Mouse (Mus musculus): ENCODE data around the gene Dad1. TPM values are rescaled to one million over a fixed set of nuclear protein-coding genes. Genes with fewer than 3 reads are reported as not detected.

Dad1 gene
- total RNA-seq, 2 experiments from 2014 or later = 123 to 132 TPM

DNA sequence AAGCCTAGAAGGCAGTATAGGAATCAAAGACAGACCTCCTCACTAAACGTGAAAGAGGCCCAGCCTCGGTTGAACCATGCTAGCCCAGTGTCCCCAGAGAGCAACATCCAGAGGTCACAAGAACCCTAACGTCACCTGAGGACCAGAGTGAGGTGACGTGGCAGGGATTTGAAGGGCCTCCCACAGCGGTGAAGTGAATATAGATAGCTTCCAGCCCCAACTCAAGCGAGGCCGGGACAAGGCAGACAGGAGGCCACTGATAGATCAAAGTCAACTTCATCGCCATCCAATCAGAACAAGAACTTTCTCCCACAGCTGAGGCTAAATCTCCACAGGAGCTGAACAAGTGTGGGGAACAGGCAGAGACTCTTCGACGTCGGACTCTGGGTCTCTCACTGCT, 28.2 kb downstream of the Dad1 start:
- DNase-seq (ENCODE audit: low spot score in 2 of 2) = no peak

DNA sequence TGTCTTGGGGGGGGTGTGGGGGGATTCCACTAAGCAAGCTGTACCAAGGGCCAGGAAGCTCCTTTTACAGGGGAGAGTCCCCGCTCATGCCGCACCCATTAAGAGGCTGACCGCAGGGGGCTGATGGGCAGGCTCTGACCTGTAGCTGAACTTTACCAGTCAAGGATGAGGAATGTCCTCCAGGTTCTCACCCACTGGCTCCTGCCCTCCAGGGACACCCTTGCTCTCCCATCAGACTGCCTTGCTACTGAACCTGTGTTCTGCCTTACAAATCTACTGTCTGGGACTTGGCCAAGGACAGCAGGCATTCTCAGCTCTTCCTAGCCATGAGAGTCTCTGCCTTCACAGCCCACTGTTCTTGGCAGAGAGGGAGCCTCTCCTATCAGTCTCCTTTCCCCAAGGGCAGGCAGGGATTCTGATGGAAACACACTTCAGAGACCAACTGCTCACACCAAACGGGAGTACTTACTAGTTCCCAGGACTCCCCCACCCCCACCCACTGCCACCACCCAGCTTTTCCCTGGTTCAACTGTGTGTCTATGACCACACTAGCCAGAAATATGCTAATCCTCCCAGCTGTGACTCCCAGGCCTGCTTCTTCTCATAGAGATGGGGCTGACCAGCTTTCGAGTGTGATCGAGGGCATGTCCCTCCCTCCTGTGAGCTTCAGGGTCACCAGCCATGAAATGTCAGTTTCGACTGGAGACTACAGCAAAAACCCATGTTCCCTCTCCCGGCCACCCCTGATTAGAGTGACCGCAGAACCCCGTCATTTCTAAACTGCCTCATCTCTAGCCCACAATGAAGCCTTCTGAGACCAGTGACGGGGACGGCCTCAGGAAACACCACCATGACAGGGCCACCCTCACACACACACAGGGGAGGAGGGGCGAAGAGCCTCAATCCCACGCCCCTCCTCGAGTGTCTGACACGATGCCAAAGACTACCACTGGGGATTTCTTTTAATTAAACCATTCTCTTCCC, 29.1 kb downstream of the Dad1 start:
- DNase-seq (ENCODE audit: low spot score in 2 of 2) = no peak

DNA sequence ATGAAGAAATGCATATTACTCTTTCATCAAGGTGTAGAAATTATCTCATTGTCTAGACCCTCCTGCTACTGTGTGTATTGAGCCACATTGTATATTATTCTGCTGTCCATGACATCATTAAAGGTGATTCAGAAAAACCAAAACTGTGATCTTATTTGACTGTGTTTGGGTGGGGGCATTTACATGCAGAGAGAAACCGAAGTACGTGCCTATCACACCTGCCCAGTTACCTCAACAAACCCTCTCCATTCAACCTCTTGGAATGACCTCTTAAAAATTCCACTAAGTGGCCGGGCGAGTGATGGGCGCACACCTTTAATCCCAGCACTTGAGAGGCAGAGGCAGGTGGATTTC, 29.9 kb downstream of the Dad1 start:
- no peak for DNase-seq (ENCODE audit: low spot score in 2 of 2)

DNA sequence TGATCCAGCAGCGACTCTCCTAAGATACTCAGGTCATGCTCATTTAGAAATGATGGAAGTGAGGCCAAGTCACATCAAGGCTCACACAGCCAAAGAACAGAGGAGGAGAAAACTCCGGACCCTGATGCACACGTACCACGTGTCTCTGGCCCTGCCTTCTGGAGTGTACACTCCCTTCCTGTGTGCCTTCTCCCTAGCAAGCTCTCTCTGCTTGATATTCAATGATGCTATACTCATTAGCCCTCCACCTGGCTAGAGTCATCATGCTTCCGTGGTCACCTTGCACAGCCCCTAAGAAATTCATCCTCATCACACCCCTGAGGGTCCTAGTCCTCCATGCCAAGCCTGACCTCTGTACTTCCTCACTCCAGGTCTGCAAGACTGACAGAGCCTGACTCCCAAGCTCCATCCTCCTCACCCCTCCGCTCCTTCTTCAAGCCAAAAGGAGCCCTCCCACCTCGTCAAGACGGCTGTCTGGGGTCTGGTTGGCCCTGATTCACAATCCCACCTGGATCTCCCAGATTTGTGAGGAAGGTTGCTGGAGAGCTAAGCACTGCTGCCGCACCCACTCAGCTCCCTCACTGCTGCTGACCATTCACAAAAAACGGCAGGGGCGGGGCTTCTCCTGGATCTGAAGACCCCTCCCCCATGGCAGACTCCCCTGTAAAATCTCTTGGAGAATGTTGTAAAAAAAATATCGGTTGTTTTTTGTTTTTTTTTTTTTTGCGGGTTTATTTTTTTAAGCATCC, 30.4 kb downstream of the Dad1 start:
- no peak for DNase-seq (ENCODE audit: low spot score in 2 of 2)

DNA sequence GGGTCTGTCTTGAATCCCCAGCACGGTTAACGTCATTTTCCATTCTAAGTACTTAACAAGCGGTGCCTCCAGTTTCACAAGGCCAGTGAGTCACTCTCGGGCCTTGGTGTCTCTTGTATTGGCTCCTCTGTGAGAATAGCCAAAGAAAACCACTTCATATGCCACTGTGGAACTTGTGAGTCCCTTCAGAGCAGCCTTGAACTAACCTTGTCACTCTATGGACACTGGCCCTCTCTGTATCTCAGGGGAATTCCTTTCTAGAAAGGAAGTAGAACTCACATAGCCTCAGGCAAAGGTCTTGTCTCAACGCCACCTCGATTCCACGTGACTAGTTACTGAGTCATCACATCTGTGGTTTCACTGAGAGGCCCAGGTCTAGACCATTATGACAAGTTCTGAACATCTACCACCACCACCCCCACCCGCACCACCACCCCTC, 31.6 kb downstream of the Dad1 start:
- no peak for DNase-seq (ENCODE audit: low spot score in 2 of 2)

DNA sequence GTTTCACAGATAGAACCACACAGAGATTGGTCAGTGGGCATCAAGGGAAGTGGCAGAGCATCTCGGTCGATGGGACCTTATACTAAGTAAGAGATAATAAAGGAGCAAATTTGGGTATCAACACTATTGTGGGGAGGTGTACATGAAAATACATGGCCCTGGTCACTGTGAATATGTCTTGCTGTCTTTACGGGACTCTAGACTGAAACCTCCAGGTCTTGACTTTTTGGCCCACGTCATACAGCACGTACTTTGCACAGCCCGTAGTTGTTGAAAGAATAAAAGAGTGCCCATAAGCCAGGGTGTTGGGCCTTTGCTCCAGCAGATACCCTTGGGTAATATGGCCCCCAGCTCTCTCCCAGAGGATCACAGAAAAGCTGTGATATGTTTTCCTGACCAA, 32.3 kb downstream of the Dad1 start:
- DNase-seq (ENCODE audit: low spot score in 2 of 2) = no peak

DNA sequence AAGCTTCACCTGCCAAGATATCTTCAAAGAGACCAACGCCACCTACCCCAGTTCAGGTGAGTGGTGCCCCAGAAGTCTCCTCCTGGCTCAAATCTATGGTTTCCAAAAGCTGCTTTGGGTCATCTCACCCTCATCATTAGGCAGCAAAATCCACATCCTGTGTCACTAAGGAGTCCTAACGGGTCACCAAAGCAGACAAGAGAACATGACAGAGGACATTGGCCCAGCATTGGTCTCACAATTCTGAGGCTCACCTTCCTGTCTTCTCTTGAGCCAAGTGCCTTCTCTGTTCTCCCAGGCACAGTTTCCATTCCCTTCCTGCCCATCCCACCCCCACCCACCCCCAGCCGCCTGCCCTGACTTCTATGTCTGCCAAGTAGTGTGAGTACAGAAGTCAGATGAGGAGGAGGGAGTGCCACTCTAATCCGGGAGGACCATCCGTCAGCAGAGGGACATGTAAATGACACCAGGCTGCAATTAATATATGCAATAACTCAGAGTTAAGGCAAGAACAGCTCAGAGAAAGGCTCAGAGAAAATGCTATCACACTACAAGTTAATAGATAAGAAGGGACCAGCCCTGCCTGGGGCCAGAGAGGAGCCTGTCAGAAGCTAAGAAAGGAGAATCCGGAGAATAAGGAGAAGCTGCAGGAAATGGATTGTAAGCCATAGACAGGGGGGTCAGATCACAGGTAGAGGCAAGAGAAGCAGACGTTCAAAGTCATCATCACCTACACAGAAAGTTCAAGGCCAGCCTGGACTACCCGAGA, 33.0 kb downstream of the Dad1 start:
- DNase-seq (ENCODE audit: low spot score in 2 of 2) = no peak

DNA sequence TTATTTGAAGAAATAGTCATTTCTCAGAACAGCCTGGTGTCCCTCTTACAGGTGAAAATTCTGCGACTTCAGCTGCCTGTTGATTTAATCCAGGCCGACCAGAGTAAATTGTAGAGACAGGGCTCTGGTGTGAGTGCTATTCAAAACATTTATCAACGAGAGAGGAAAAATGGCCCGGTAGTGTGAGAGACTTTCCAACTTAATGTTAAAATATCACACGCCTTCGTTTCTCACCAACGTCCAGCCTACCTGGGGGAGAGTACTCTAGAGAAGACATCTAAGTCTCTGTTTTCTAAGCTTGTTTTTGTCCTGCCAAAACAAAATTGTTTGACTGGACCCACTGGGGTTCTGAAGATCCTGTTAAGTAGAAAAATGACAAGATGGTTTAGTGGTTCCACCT, 34.1 kb downstream of the Dad1 start:
- DNase-seq (ENCODE audit: low spot score in 2 of 2) = no peak

DNA sequence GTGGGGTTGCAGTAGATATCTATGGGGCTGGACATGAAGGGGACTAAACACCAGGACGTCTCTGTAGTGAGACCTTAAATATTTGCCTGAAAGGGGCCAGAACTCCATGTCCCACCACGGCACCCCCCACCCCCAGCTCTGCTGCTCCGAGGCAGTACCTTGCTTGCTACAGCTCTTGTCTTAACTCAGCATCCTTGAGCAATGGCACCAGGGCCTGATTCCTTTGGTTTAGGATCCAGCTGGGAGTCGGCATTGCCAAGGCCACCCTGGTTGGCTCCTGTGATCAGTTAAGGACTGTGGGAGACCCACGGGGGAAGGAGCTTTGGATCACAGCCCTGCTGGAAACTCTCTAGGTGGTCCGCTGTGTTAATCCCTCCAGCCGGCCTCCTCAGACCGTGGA, 34.6 kb downstream of the Dad1 start:
- DNase-seq (ENCODE audit: low spot score in 2 of 2) = no peak

DNA sequence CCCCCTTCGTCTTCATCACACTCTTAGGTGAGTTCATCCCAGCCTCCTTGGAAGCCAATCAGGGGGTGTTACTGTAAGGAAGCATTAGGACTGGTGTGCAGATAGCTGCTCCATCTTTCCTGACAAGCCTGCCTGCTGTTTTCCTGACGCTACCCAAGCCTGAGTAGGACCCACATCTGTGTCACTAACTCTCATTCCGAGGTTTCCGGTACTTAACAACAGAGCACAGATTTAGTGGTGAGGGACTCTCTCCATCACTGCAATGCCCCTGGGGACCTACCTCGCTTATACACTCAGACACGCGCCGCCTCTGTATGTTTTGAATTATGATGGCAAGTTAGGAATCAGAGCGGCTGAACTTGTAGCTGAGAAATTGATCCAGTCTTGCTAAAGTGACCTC, 35.2 kb downstream of the Dad1 start:
- DNase-seq (ENCODE audit: low spot score in 2 of 2) = no peak

DNA sequence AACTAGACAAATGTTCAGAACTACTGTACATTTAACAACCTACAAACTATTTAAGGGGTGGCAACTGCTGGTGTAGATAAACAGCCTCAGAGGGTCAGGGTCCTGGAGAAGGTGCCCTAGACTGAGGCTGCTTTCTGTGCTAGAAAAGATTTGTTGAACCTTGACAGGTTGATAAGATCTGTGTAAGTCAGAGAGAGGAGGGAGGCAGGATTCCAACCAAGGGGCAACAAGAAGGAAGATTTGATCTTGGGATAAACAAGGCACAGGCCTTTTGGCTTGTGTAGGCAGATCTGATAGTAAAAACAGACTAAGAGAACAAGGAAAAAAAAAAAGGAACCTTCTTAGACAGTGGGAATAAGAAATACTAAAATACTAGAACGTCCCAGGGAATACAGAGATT, 35.7 kb downstream of the Dad1 start:
- DNase-seq (ENCODE audit: low spot score in 2 of 2) = no peak

DNA sequence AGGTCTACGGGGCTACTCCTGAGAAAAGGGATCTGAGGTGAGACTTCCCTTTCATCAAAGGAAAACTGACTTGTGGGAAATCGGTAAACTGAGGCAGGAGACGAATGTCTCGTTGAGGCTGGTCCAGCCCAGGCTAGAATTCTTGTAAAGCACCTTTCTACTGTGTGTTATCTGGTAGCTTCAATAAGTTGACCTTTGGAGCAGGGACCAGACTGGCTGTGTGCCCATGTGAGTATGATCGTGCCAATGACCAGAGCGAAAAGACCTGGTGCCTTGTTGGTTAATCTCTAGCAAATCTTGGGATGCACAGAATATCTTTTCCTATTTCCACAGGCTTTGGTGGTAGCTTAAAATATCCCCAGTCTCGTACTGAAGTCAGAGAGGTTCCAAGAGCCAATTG, 37.8 kb downstream of the Dad1 start:
- DNase-seq (ENCODE audit: low spot score in 2 of 2) = no peak

DNA sequence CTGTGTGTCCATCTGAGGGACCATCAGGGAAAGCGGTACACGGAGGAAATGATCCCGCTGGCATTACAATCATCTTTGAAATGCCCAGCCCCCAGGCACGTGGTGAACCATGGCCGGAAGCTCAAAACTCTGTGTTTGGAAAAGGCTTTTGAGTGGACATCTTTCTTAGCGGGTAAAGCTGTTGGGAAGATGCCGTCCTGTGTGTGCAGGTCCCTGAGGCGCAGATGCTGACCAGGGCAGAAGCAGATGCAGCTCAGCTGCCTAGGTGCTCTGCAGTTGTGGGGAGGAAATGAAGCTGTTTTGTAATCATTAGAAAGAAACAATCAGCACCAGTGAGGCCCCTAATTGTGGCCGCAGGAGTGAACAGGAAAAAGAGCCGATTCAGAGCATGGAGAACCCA, 39.0 kb downstream of the Dad1 start:
- DNase-seq (ENCODE audit: low spot score in 2 of 2) = no peak

DNA sequence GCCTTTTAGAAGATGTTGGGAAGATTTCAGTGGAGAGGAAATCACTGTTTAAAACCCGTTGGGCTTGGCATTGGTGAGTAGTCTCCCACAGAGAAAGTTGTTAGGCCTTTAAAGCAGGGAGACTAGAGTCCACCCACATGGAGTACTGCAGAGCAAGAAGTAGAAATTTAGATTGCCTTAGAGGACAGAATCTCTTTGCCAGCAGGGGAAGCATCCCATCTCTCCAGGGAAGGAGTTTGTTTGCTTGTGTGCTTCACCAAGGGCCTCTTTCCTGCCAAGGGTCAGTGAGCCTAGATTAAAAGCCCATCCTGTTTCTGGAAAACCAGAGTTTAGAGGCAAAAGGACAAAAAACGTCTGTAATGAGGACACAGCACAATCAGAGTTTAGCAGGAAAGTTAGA, 39.4 kb downstream of the Dad1 start:
- DNase-seq (ENCODE audit: low spot score in 2 of 2) = no peak

DNA sequence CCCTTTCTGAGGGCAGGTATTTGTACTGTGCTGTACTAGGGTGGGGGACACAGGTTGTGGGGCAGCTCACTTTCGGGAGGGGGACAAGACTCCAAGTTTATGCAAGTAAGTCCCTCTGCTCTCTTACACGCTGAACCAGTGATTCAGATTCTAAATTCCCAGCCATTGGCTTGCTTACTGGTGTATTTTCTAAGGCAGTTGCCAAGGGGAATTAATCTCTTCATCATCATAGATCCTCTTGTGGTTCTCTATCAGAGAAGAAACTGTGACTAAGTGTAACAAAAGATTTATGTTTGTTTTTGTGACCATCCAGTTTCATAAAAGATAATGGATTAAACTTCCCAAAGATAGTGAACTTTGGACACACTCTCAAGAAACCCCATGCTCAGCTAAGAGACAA, 40.2 kb downstream of the Dad1 start:
- DNase-seq (ENCODE audit: low spot score in 2 of 2) = no peak

DNA sequence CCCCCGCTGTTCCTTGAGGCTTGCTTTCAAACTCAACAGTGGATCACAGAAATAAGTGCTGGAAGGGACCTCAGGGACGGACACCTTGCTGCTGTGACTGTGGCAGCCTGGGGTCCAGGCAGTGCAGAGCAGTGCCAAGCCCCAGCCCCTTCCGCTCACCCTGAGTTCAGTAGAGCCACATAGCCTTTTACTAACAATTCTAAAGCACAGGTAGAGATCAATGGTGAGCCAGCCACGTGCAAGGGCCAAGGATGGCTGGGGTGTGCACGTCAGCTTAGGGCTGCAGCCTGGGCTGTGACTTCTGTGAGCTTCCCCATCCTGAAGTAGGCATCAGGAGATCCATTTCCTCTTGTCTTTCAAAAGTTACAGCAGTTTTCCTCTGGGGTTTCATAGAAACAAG, 42.1 kb downstream of the Dad1 start:
- DNase-seq (ENCODE audit: low spot score in 2 of 2) = no peak

DNA sequence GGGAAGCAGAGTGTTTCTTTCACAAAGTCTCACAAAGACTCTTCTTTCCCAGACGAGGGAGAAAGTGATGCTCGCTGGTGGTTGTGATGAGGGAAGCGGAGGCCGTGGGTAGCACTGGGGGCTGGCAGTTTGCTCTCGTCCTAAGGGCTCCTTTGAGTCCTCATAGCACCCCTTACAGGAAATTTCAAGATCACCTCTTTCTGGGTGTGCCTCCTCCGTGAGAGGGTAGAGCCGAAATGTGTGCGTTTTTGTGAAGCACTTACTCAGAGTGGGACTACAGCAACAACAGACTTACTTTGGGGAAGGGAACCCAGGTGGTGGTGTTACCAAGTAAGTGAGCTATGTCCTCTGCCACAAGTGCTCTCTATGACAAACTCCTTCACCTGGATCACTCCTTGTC, 42.7 kb downstream of the Dad1 start:
- DNase-seq (ENCODE audit: low spot score in 2 of 2) = no peak

DNA sequence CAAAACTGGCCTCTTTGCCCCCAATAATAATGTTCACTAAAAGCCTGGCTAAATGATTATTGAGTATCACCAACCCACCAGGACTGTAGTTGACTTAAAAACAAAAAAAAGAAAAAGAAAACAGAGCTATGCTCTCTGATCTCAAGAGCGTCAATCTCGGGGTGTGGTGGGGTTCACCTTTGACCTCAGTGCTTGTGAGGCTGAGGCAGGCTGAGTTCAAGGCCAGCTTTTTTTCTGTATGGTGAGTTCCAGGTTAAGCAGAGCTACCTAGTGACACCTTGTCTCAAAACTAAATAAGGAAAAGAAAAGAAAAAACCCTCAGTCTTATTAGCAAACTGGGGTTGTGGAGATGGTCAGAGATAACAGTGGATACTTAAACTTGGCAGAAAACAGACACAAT, 43.5 kb downstream of the Dad1 start:
- no peak for DNase-seq (ENCODE audit: low spot score in 2 of 2)

DNA sequence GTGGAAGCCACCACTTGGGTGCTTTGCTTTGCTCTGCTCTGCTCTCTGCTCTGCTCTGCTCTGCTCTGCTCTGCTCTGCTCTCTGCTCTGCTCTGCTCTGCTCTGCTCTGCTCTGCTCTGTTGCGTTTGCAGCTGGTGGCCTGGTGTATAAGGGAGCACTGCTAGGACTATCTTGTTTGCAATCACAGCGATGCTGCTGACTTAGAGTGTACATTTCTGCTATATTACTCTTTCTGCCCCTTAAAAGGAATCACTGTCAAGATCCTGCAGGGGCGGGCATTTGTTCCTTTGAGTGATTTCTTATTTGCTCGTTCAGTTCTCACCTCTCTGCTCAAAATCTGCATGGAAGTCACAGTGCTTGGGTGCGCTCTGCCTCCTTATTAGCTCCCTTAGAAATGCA, 44.0 kb downstream of the Dad1 start:
- no peak for DNase-seq (ENCODE audit: low spot score in 2 of 2)

DNA sequence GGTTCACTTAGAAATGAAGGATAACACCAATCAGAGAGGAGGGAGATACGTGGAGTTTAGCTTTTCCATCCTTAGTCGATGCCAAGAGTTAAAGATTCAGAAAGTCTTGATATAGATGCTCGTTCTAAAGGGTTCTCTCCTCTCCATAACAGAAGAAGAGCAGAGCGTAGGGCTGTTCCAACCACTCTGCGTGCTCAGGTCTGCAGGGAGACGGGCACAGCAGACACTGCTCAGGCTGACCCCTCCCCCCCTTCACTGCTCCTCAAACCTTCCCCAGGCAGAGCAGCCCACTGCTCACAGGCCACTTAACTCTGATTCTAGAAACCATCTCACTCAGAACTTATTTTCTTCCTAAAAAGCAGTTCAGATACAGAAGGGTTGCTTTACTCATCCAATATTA, 45.2 kb downstream of the Dad1 start:
- DNase-seq (ENCODE audit: low spot score in 2 of 2) = no peak

DNA sequence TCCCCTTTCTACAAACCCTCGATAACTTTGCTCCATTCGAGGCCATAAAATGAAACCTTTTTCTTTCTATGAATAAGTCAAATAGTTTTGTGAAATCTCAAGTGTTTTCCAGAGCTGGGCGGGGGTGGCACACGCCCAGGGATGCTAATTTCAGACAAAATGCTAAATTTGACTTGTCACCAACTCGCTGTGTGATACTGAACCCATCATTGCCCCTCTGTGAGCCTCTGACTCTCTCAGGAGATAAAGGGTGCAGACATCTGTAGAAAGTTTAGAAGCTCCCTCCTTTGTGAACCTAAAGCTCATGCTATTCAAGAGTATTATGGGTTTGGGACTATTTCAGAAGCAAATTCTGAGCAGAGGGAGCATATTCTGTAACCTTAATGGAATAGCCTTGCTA, 46.0 kb downstream of the Dad1 start:
- DNase-seq (ENCODE audit: low spot score in 2 of 2) = no peak

All from layer of hippocampus, adult 18-20 months (tissue).